Mouse (Mus musculus) WW6 (cell line): ENCODE data around the gene Wbp1.
"Not testable (repeated sequence)": the region's sequence is repeated elsewhere in the genome, so short reads cannot be mapped to it uniquely, and the experiment has no call there.

Source experiments
- DNase-seq: peaks from one replicate; pipeline ENCODE4 v3.0.0-alpha.2; 2013; ENCODE audit warnings: low read depth, low spot score

The Wbp1 gene

DNA sequence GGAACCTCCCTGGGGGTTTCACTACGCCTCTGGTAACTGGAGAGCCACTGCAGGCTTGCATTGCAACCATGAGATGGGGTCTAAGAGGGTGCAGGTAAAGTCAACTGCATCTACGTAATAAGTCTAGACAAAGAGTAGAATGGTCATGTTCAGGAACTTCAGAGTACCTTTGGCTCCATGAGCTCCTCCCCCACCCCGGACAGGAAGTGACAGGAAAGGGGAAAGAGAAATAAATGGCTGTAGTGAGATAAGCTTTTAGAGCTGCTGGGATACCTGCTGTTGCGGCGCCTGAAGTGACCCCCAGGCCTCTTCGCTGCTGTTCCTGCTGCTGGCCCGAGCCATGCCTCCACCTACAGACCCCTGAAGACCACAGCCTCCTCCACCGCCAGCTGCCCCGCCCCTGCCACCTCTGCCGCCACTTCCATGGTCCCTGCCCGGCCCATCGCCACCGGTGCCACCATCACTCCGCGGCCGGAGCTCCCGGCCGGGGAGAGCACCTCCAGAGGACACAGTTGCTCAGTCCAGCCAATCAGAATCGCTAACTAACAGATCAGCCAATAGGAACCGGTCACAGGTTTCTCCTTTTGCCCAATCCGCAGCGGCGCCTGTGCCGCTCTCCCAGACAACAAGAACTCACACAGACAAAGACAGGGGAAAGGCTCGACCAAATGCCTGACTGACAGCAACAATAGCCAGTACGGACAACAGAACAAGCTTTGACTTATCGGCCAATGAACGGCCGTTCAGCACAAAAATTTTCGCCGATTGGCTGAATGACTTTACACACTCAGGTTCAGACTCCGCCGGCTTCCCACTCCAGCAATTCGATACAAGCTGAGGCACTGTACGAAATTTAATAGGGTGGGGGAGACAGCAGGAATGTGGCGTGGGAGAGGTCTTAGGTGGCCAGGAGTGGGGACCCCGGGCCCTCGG lies at the start of gene Wbp1:
TSS of gene Wbp1 (minus strand) at position 630 of the 933 bp plus-strand sequence.
- peak; percentile 96 for DNase-seq

DNA sequence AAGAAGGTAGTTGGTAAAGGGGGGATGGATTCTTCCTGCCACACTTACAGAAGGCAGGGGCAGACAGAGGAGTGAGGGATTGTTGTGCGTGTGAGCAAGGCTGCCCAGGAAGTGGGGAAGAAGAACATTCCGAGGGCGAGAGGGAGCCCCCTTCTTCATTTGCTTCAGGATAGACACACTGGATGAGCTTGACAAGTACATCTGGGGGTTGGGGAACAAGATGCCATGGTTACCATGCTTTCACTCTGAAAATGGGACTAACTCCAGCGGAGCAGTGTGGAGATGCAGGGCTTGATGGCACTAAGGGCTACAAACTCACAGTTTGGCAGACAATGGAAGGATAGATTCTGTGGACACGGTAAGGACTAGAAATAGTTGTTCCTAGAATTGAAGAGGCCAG lies 49.7 kb upstream of the Wbp1 start:
- no peak for DNase-seq

DNA sequence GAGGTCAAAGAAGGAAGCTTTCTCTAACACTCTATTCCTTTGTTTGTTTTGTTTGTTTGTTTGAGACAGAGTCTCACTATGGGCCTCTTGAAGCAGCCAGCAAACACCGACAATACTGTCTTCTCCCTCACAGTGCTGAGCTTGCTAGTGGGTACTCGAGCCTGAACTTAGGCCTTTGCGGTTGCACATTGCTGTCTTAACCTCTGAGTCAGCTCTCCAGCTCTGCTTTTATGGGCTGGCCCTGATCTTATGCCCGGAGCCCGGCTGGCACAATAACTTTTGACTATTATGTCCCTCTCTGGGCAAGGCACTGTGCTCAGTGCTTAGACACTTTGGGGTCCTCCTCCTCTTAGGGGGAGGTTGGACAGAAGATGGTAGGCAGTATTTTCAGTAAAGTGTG lies 48.5 kb upstream of the Wbp1 start:
- DNase-seq: no peak

DNA sequence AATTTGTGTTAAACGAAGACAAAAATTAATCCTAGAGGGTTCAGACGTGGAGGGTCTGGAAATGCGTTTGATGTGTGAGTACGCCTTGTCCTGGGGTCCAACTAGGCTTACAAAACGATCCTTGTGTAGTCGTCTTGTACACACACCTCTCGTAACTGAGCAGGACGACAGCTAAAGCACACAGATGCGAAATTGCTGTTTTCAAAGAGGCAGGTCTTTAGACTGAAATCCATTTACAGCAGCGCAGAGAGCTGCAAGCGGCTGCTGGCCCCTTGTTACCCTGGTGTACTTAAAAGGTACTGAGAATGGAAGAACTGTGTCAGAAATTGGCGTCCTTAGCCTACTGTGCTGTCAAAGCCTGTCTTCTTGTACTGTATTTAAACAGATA lies 44.9 kb upstream of the Wbp1 start:
- DNase-seq: no peak

DNA sequence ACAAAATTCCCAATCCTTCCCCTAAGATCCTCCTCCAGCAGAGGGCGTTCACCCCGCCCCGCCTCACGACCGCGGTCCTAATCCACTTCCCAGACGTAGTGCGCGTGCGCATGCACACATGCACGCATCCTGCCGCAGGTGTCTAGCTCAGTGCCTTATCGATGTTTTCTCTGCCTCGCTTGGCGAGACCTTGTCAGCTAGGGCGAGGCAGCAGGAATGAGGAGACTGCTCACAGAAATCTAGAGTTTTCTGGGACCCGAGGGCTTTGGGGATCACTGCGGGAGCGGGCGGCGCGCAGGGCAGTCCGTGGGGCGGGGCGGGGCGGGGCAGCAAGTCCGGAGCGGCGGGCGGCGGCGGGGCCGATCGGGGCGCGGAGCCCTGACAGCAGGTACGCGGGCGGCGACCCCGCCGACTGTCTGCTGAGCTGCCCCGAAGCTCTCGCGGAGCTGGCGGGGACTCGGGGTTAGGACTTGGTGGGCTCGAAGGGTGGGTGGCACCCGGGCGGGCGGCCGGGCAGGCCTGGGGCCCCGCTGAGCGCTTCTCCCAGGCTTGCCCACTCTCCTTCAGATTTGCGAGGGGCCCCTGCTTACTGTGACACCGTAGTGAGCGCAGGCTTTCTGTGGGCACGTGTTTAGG lies 44.4 kb upstream of the Wbp1 start, which contains the start of gene Dctn1:
TSS of gene Dctn1 (plus strand) at position 314 of the 636 bp plus-strand sequence.
- DNase-seq: peak; percentile 78

DNA sequence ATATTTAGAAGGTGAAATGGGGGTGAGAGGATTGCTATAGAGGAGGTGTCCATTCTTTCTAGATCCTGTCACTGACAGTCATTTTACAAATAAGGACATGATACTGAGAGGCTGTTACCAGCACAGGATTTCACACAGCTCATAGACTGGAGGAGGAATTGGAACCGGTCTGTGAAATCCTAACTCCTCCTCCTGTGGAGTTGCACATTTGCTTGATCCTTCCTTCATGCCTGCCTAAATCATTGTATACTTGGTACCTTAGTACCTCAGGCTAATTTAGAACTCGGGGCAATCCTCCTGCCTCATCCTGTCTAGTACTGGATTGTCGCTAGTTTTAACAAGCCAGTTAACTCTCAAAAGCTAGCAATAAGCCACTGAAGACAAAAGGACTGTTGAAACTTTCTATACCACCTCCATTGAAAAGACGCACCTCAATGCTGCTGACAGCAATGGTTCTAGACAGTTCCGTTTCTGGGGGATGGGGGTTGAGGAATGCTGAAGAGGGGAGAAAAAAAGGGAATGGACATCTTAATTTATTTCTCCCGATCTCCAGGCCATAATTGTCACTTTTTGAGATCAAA lies 43.8 kb upstream of the Wbp1 start:
- DNase-seq: no peak

DNA sequence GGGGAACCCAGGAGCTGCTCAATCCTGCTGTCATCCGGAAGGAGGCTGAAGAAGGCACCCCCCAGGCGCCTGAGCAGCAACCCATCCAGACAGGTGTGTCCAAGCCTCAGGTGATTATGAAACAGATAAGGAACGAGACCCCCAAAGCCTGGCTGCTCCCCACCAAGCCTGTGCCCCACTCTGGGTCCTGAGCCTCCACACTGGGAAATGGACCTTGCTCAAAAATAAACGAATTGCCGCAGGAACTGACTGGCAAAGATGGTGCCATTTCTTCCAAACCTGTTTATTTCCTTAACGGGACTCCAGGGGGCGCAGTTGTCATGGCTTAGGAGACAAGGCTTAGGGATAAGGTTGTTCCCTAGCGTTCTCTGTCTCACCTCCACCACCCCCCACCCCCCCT lies 41.3 kb upstream of the Wbp1 start:
- no peak for DNase-seq

DNA sequence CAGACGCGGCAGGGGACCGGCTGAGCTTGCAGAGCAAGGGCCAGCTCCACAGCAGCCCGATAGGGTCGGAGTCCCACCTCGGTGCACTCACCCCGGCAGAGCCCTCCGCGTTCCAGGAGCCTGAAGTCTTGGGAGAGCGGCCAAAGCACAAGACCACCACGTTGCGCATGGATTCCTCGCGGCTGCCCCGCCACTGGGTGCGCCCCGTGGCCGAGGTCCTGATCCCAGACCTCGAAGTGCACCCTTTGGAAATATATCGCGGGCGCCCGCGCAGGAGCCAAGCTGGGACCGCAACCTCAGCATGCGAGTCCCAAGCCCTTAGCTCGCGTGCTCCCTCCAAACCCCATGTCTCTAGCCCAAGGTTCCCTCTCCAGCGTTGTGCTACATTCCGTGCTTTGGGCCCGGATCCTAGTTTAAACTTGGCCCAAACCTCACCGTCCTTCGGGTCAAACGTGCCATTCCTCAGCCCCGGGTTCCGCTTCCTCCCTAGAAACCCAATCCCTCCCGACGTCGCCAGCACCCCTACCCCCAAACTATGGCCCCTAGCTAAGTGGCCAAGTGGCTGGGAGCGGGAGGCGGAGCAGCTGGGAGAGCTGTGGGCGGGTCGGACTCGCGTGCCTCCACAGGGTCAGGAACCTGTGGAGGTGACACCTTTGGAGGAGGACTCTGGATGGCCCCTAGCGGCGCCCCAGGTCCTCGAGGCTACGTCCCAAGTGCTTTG lies 40.7 kb upstream of the Wbp1 start:
- no peak for DNase-seq

DNA sequence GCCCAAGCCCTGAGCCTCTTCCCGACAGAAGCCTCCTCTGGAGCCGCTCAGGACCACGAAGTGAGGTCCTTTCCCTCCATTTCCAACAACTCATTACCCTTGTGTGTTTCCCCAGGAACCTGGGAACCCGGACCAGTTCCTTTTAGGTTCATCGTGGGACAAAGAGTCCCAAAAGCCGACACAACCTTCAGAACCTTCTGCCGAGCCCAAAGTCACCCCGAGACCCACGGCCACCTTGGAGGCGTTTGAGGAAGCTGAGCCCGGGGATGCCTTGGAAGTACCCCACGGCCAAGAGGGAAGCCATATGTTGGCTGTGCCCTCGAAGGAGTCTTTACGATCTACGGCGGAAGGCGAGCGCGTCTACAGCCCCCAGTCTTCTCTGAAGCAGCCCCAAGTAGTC lies 40.1 kb upstream of the Wbp1 start:
- no peak for DNase-seq

DNA sequence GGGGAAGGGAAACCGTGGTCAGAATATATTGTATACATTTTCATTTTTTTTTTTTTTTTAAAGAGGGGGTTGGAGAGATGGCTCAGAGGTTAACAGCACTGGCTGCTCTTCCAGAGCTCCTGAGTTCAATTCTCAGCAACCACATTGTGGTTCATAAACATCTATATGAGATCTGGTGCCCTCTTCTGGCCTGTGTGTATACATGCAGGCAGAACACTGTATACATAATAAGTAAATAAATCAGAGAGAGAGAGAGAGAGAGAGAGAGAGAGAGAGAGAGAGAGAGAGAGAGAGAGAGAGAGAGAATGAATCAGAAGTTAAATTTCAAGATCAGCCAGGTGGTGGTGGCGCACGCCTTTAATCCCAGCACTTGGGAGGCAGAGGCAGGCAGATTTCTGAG lies 38.1 kb upstream of the Wbp1 start:
- not testable (repeated sequence) for DNase-seq

DNA sequence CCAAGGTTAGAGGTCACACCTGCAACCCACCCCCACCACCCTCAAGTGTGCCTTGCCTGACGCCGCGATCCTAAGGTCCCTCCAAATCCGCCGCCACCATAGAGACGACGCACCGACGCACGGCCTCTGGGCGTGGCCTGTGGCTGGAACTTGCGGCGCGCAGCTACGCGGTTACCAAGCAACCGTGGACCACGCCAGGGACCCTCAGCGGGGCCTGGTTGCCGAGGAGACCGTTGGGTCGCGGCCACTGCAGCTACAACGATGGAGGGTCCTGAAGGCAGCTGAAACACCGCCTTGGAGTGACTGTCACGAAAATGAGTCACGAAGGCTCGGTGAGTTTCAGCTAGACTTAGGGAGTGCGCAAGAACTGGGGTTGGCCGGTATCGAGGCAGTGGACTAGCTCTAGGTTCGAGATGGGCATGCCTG lies 34.9 kb upstream of the Wbp1 start, which contains the start of the genes Wdr54 and 1700003E16Rik:
TSS of gene Wdr54 (minus strand) at position 139 of the 426 bp plus-strand sequence.
TSS of gene 1700003E16Rik (plus strand) at position 146 of the 426 bp plus-strand sequence.
- DNase-seq: no peak

DNA sequence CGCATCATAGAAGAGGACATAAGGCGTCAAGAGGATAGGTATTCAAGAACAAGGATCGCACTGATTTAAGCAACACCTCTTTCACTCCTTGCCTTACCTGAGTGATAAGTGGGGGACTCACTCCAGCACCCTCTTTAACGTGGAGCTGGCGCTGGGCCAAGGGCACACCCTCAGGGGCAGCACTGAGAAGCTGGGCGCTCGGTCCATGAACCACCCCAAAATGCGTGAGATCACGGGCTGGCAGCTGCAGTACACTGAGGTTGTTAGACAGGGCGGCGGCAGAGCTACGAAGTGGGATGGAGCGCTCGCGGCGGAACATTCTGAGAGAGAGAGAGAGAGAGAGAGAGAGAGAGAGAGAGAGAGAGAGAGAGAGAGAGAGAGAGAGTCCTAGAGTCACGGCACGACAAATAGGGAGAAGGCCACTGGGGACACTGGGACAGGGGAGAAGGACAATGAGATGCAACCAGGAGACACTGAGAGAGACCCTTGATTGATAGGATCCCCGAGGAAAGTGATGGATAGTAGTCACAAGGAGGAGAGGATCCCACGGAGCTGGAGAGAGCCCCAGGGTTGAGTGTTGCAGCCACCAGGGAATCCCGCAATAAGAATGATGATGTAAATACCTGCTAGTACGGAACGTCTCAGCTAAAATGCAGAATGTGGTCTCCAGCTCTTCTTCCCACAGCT lies 34.3 kb upstream of the Wbp1 start:
- DNase-seq: no peak

DNA sequence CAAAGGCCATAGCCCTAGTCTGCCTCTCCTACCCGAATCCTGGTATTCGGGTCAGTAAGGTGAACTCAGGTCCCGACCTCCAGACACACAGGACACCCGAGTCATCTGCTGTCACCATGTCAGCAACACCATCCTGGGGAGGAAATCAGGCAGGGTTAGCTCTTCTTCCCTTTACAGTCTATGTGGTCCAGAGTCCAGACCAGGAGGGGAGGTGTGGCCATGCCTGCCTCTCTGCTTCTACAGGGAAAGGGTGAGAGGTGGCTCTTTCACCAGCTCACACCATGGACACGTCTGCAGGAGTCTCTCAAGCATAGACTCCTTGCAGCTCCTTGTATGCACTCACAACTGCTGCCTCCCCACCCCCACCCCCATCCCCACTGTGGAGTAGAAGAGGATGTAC lies 32.1 kb upstream of the Wbp1 start:
- DNase-seq: no peak

DNA sequence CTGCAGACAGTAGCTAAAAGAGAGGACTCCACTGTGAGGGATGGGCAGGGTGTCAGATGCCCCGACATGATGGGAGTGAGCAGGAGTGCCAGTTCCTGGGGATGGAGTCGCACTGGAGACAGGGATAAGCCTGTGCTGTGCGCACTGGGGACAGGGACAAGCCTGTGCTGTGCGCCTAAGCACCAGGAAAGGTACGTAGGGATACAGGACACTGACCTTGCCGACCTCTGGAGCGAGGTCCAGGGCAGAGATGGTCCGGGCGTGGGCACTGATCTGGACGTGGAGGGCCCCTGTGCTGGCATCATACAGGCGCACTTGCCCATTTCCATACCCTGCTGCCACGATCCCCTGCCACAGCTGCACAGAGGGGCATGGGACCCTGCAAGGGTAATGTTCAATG lies 31.7 kb upstream of the Wbp1 start:
- DNase-seq: no peak

DNA sequence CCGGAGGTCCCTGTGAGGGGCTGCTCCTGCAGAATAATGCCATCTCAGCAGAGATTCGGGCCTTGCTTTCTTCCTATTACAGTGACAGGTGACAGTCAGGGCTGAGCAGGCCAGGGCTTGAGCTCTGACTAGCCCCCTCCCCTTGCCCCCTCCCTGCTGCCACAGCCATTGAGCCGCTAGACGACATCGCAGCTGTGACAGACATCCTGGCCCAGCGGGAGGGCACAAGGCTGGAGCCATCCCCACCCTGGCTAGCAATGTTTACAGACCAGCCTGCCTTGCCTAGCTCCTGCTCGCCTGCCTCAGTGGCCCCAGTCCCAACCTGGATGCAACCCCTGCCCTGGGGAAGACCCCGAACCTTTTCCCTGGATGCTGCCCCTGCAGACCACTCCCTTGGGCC lies 30.4 kb upstream of the Wbp1 start:
- no peak for DNase-seq

DNA sequence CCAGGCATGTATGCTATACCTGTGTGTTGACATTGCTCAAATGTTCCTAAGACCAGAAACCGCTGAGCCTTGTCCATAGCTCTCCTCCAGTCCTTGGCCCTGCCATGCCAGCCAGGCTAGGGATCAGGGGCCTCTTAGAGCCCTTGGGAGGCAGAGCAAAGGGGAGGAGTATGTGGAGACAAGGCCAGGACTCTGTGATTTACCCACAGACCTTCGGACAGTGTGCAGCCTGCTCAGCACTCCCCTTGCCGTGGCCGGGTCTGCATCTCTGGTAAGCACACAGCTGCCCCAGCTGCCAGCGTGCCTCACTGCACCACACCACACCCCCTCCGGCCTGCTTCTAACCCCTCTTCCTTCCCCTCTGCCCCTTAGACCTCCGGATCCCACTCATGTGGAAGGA lies 25.9 kb upstream of the Wbp1 start:
- no peak for DNase-seq

DNA sequence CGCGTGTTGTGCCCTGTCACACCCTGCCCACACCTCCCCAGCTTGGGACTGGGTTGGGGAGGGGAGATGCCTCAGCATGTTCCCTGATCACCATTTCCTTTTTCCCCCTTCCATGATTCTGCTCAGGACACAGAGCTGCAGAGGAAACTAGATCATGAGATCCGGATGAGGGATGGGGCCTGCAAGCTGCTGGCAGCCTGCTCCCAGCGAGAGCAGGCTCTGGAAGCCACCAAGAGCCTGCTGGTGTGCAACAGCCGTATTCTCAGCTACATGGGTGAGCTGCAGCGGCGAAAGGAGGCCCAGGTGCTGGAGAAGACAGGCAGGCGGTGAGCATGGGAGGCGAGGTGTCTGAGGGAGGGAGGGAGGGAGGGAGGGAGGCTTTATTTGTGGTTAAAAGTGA lies 24.4 kb upstream of the Wbp1 start:
- DNase-seq: no peak

DNA sequence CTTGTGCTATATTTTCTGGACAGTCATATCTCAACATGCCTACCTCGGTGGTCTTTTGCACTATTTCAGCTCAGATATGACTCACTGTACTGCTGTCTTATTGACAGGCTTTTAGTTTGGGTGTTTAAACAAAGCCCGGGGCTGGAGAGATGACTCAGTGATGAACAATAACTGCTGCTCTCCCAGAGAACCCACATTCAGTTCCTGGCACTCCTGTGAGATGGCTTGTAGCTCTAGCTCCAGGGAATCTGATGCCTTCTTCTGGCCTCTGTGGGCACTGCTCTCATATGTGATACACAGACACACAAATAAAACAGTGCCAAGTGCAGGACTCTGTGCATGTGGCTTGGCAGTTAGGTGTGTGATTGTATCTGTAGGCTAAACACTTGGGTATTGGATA lies 23.9 kb upstream of the Wbp1 start:
- no peak for DNase-seq

DNA sequence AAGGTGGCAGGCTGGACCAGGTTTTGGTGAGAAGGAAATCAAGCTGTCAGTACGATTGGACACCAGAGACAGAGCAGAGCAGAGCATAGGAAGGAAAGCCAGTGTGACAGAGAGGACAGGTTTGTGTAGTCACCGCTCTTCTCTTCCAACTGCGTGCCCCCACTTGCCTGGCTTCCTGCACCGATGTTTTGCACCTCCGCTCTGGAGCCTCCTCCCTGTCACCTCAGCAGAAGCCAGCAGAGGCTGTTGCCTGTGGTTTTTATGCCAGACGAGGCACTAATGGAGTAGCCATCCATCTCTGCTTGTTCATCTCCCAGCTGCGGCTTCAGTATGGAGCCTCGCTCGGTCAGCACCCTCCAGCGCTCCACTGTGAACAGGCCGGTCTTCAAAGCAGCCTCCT lies 21.5 kb upstream of the Wbp1 start:
- DNase-seq: no peak

DNA sequence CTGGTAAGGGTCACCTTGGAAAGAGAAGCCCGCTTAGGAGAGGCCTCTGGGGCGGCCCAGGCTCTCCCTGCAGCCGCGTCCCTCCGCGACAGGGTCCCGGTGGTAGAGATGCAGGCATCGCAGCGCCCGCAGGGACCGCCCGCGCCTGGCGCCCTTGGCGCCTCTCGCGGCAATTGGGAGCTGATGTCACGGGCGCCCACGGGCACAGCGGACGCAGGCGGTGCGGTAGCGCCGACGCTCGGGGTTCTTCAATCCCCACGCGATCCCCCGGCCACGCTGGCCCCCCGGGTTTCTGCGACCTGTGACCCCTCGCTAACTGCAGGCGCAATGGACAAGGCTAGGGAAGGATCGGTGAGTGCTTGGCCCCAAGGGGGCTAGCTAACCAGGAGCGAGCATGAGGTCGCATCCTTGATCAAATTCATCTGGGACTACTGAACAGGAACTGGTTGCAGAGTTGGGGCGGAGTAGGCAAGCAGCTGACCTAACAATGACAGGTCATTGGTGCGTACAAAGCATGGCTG lies 20.9 kb upstream of the Wbp1 start:
- no peak for DNase-seq

DNA sequence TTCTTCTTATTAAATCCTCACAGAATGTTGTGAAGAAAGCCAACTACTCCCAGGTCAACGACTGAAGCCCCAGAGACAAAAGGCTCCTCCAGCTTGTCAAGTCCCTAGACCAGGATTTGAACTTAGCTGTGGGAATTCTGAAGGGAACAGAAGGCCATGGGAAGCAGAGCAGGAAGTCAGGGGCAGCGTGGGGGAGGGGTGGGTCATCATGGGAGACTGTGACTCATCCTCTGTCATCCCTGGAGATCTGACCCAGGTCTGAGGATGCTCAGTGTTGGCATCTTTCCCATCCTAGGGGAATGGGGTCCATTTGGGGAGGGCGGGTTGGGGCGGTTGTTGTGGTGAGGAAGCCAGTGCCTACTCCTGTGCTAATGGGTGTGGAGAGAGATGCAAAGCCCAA lies 20.3 kb upstream of the Wbp1 start:
- no peak for DNase-seq
